Mouse (Mus musculus) embryonic facial prominence, embryonic 15.5 days (tissue): ENCODE results near the gene Tmem38b. TPM values are rescaled to one million over a fixed set of nuclear protein-coding genes. Genes with fewer than 3 reads are reported as not detected.

Experiments
- ATAC-seq: fragments of 200-750 bp; cut with Nextera tagmentation; 2 replicates; pipeline ENCODE4 v1.8.0; 2017; ENCODE audit warnings: low read depth, moderate TSS enrichment; ENCODE audit not compliant: insufficient number of reproducible peaks, low FRiP score, low TSS enrichment
- H3K27ac ChIP-seq: fragments of 300-500 bp; sonication (generic); replicated peaks from 2 replicates; pipeline ENCODE4 v1.5.1; 2015; ENCODE audit warnings: mild to moderate bottlenecking, inconsistent platforms
- H3K27me3 ChIP-seq: fragments of 300-500 bp; sonication (generic); 2 replicates; pipeline ENCODE4 v1.6.1; 2015; ENCODE audit warnings: inconsistent platforms
- H3K36me3 ChIP-seq: fragments of 300-500 bp; sonication (generic); 2 replicates; pipeline ENCODE4 v1.6.1; 2015; ENCODE audit warnings: mild to moderate bottlenecking, inconsistent platforms
- H3K4me1 ChIP-seq: fragments of 300-500 bp; sonication (generic); 2 replicates; pipeline ENCODE4 v1.6.1; 2015; ENCODE audit warnings: inconsistent platforms
- H3K4me2 ChIP-seq: fragments of 300-500 bp; sonication (generic); replicated peaks from 2 replicates; pipeline ENCODE4 v1.6.1; 2015; ENCODE audit warnings: mild to moderate bottlenecking, inconsistent platforms
- H3K4me3 ChIP-seq: fragments of 300-500 bp; sonication (generic); replicated peaks from 2 replicates; pipeline ENCODE4 v1.5.1; 2015; ENCODE audit warnings: mild to moderate bottlenecking, inconsistent platforms
- H3K9ac ChIP-seq: fragments of 300-500 bp; sonication (generic); 2 replicates; pipeline ENCODE4 v1.6.1; 2015; ENCODE audit warnings: inconsistent platforms
- H3K9me3 ChIP-seq: fragments of 300-500 bp; sonication (generic); replicated peaks from 2 replicates; pipeline ENCODE4 v1.6.1; 2016; ENCODE audit warnings: inconsistent platforms
- WGBS: fragments of 180-500 bp; shearing (Covaris S2); methylation state at CpG from one replicate; pipeline ENCODE4 v1.1.7; 2015; 5-methylcytosine and 5-hydroxymethylcytosine counted together
- polyA plus RNA-seq: library from polyadenylated mRNA; unstranded; fragments of >200 nt; fragmentation: Nextera tagmentation; extraction: Ambion mirVana; gene quantifications from 2 replicates; pipeline ENCODE4 v1.2.1, GENCODE M21; 2015

Tmem38b gene
- polyA plus RNA-seq, 1 experiment from 2014 or later: 11.4 TPM

GRCm38 (mm10) chr4:53830579-53830978 is 4.7 kb downstream of the Tmem38b start:
- H3K4me2 ChIP-seq: no peak overlapping the region
- 87% methylated on average over 2 of the region's 2 CpGs for WGBS
- H3K9ac ChIP-seq: no peak overlapping the region
- H3K36me3 ChIP-seq: no peaks in the 10 kb centered on the region
- ATAC-seq: no peak
- H3K27ac ChIP-seq: no peak overlapping the region
- 0 out of 2 replicates have a peak, but pooled peaks cover 5% of the 10 kb centered on the region for H3K4me1 ChIP-seq
- H3K4me3 ChIP-seq: no peak overlapping the region
- H3K27me3 ChIP-seq: no peaks in the 10 kb centered on the region
- no peaks in the 10 kb centered on the region for H3K9me3 ChIP-seq

GRCm38 (mm10) chr4:53832321-53832720 is 6.5 kb downstream of the Tmem38b start:
- Histone ChIP-seq H3K36me3 (no peaks in the 10 kb centered on the region), H3K27ac (no peak overlapping the region), H3K9me3 (no peaks in the 10 kb centered on the region), H3K4me2 (no peak overlapping the region), H3K27me3 (no peaks in the 10 kb centered on the region), H3K9ac (no peak overlapping the region), H3K4me3 (no peak overlapping the region), H3K4me1 (no peaks in the 10 kb centered on the region)
- no peak for ATAC-seq
- WGBS: 47% methylated on average over 3 of the region's 3 CpGs

GRCm38 (mm10) chr4:53836978-53837377 is 11.1 kb downstream of the Tmem38b start:
- Histone ChIP-seq H3K4me1 (no peaks in the 10 kb centered on the region), H3K36me3 (no peaks in the 10 kb centered on the region), H3K27ac (no peak overlapping the region), H3K9ac (no peak overlapping the region), H3K4me2 (no peak overlapping the region), H3K27me3 (no peaks in the 10 kb centered on the region), H3K4me3 (no peak overlapping the region), H3K9me3 (no peaks in the 10 kb centered on the region)
- no peak for ATAC-seq
- WGBS: 40% methylated on average over 5 of the region's 5 CpGs

DNA sequence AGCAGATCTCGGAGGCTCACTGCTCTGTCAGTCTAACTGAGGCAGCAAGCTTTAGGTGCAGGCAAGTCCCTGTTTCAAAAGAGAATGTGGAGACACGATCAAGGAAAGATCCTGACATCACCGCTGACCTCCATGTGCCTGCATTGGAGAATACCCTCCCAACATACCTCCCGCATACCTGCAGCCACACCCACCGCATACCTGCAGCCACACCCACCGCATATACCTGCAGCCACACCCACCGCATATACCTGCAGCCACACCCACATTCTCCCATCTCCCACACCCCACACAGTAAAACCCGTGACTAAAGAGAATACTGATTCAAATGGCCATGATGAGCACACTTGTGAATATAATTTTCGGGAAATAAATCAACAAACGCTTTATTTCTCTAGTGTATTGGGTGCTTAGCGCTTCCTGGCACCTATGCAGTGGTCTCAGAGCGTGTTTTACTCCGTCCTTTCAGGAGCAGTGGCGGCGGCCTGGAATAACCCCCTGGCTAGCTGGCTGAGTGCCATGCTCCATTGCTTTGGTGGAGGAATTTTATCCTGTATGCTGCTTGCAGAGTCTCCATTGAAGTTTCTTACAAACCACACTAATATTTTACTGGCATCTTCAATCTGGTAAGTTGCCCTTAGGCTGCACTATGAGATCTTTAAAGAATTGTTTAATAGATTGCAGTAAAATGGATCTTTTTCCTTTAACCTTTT is 14.5 kb downstream of the Tmem38b start:
- Histone ChIP-seq H3K9ac (no peak overlapping the region), H3K27ac (no peak overlapping the region), H3K9me3 (no peaks in the 10 kb centered on the region), H3K36me3 (no peaks in the 10 kb centered on the region), H3K4me3 (no peak overlapping the region), H3K27me3 (no peaks in the 10 kb centered on the region), H3K4me1 (no peaks in the 10 kb centered on the region), H3K4me2 (no peak overlapping the region)
- WGBS: 68% methylated on average over 15 of the region's 15 CpGs
- no peak for ATAC-seq

DNA sequence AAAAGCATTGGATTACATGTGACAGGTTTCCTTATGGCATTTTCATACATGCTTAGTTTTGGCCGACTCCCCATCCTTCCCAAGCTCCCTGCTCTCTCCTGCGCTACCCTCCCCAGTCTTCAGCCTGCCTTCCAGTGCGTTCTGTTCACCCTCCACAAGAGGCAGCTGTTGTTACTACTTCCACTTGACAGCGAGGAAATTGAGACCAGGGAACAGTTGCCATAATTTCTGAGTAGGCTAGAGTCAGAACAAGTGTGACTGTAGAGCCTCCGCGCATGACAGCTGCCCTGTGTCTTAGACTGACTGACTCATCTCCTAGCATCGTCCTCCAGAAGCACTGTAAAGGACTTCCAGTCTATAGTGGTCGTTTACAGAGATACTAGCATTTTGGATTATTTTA is 17.7 kb downstream of the Tmem38b start:
- Histone ChIP-seq H3K4me2 (no peak overlapping the region), H3K9me3 (no peaks in the 10 kb centered on the region), H3K4me3 (no peak overlapping the region), H3K36me3 (no peaks in the 10 kb centered on the region), H3K27ac (no peak overlapping the region), H3K27me3 (no peaks in the 10 kb centered on the region), H3K4me1 (no peaks in the 10 kb centered on the region), H3K9ac (no peak overlapping the region)
- ATAC-seq: peak; percentile 76; the same call in 1 of the 2 replicates
- 56% methylated on average over 8 of the region's 8 CpGs for WGBS

DNA sequence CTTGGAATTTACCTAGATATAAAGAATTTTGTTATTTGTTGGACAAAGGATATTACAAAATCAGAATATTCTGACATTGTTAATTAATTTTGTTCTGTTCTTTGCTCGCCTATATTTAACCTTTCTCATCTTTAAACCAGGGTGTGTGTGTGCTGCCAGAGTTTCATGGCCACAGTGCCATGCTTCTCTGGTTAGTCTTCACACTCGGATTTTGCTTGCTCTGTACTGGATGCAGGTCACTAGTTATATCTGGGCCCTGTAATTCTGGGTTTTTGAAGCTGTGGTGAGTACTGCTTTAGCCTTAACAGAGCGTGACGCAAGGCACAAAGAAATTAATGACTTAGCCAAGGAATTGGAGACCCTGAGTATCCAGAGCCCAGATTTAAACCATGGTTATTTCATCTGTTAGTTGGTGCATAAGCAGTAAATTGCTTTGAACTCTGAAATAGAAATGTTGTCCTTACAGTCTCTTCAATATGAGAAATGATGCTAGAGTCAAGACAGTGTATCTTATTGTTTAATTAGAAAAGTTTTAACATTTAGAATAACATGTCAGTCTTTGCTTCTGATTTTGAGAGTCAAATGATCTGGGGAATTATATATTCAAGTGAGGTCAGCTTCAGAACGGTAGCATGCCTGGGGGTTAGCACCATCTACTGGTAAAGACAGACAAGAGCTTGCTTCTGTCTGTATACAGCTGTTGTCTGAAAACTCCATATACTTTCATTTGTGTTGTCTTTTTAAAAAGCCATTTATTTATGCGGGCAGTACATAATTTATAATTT is 19.2 kb downstream of the Tmem38b start:
- Histone ChIP-seq H3K27me3 (no peaks in the 10 kb centered on the region), H3K9ac (no peak overlapping the region), H3K4me2 (no peak overlapping the region), H3K27ac (no peak overlapping the region), H3K4me3 (no peak overlapping the region), H3K36me3 (no peaks in the 10 kb centered on the region), H3K4me1 (no peaks in the 10 kb centered on the region), H3K9me3 (no peaks in the 10 kb centered on the region)
- no peak for ATAC-seq
- 54% methylated on average over 6 of the region's 6 CpGs for WGBS

- WGBS: 93% methylated on average over 1 of the region's 1 CpGs
These were observed 19.8 kb downstream of the Tmem38b start for GRCm38 (mm10) chr4:53845656-53846055.

GRCm38 (mm10) chr4:53846326-53846725 is 20.5 kb downstream of the Tmem38b start:
- H3K36me3 ChIP-seq: peaks cover 4% of the 10 kb centered on the region; the same call in 1 of the 2 replicates
- no peak overlapping the region for H3K4me3 ChIP-seq
- WGBS: 53% methylated on average over 2 of the region's 2 CpGs
- H3K27me3 ChIP-seq: no peaks in the 10 kb centered on the region
- ATAC-seq: no peak
- no peaks in the 10 kb centered on the region for H3K4me1 ChIP-seq
- H3K4me2 ChIP-seq: no peak overlapping the region
- H3K27ac ChIP-seq: no peak overlapping the region
- no peaks in the 10 kb centered on the region for H3K9me3 ChIP-seq
- H3K9ac ChIP-seq: no peak overlapping the region

More at GRCm38 (mm10) chr4:53845656-53846055, 19.8 kb downstream of the Tmem38b start:
- H3K9me3 ChIP-seq: no peaks in the 10 kb centered on the region
- H3K27me3 ChIP-seq: no peaks in the 10 kb centered on the region
- no peak overlapping the region for H3K4me2 ChIP-seq
- no peak overlapping the region for H3K27ac ChIP-seq
- no peak for ATAC-seq
- no peaks in the 10 kb centered on the region for H3K4me1 ChIP-seq
- no peak overlapping the region for H3K9ac ChIP-seq
- H3K4me3 ChIP-seq: no peak overlapping the region
- H3K36me3 ChIP-seq: no peaks in the 10 kb centered on the region

DNA sequence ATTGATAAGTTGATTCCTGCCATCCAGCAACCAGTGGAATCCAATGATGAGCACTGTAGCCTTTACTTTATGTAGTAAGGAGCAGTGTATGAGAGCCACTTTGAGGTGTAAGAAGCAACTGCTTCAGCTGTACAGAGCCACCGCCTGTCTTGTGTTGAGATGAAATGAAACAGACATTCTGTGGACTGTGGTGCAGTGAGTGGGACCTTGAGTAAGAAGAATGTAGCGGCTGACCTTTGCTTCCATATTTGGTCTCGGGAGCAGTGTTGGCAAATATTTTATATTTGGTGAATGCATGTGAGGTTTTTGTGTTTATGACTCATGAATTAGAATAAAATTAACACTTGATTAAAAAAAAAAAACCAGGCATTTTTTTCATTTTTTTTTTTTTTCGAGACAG is 21.7 kb downstream of the Tmem38b start:
- Histone ChIP-seq H3K4me2 (no peak overlapping the region), H3K27ac (no peak overlapping the region), H3K4me1 (no peaks in the 10 kb centered on the region), H3K4me3 (no peak overlapping the region), H3K9ac (no peak overlapping the region), H3K27me3 (no peaks in the 10 kb centered on the region), H3K36me3 (peaks cover 6% of the 10 kb centered on the region; the same call in 1 of the 2 replicates), H3K9me3 (no peaks in the 10 kb centered on the region)
- 90% methylated on average over 4 of the region's 4 CpGs for WGBS
- ATAC-seq: no peak

DNA sequence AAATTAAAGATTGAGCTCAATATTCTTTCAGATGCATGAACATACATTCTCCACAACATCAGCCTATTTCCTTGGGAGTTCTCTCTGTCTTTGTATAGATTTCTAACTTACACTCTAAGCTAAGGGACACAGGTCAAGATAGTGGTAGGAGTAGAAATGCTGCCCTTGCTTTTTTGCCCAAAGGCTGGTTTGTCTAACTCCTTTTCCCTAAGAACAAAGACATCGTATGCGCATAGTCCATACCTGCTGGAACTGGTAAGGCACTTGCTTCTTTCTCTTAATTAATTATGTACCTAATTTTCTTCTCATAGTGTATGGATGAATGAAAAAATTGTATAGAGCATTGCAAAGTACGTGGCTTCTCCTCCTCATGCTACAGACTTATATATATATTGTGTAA is 22.5 kb downstream of the Tmem38b start:
- Histone ChIP-seq H3K4me3 (no peak overlapping the region), H3K27me3 (no peaks in the 10 kb centered on the region), H3K4me2 (no peak overlapping the region), H3K27ac (no peak overlapping the region), H3K9me3 (no peaks in the 10 kb centered on the region), H3K4me1 (no peaks in the 10 kb centered on the region), H3K9ac (no peak overlapping the region), H3K36me3 (peaks cover 6% of the 10 kb centered on the region; the same call in 1 of the 2 replicates)
- WGBS: 93% methylated on average over 3 of the region's 3 CpGs
- ATAC-seq: no peak

DNA sequence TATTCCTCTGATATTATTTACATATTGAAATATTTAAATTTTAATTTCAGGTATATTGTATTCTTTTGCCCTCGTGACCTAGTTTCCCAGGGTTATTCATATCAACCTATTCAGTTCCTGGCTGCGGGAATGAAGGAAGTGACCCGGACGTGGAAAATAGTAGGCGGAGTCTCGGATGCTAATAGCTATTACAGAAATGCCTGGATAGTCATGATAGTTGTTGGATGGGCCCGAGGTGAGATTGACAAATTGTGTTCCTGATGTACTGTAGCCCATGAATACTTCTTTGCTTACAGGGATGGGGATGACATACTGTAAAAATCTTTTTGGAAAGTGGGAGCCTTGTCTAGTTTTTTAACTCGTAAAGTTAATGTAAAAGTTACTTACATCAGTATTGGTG is 23.0 kb downstream of the Tmem38b start:
- no peak overlapping the region for H3K27ac ChIP-seq
- no peak overlapping the region for H3K9ac ChIP-seq
- no peaks in the 10 kb centered on the region for H3K4me1 ChIP-seq
- H3K36me3 ChIP-seq: peaks cover 6% of the 10 kb centered on the region; the same call in 1 of the 2 replicates
- no peaks in the 10 kb centered on the region for H3K27me3 ChIP-seq
- ATAC-seq: no peak
- no peak overlapping the region for H3K4me2 ChIP-seq
- H3K4me3 ChIP-seq: no peak overlapping the region
- H3K9me3 ChIP-seq: no peaks in the 10 kb centered on the region
- WGBS: 87% methylated on average over 8 of the region's 8 CpGs
